Mouse (Mus musculus) E14TG2a.4 (cell line): Measurements from ENCODE around the gene Klhl42.
A peak's percentile ranks its signal among the peaks of the same experiment; 100 is the strongest.

Experiments used
- H3K27me3 ChIP-seq: 2 replicates; pipeline ENCODE4 v1.6.1; 2014; ENCODE audit warnings: low read length, control low read depth; ENCODE audit not compliant: insufficient read depth
- H3K36me3 ChIP-seq: 2 replicates; pipeline ENCODE4 v1.6.1; 2014; ENCODE audit warnings: low read length, control low read depth; ENCODE audit not compliant: insufficient read depth
- H3K4me1 ChIP-seq: replicated peaks from 2 replicates; pipeline ENCODE4 v1.6.1; 2014; ENCODE audit warnings: low read depth, low read length, control low read depth
- H3K4me3 ChIP-seq: replicated peaks from 2 replicates; pipeline ENCODE4 v1.5.1; 2014; ENCODE audit warnings: mild to moderate bottlenecking, low read length
- H3K9me3 ChIP-seq: 2 replicates; pipeline ENCODE4 v1.6.1; 2014; ENCODE audit warnings: low read length, control low read depth
- CTCF ChIP-seq: conservative IDR thresholded peaks from 2 replicates; pipeline ENCODE4 v1.5.1; 2014; ENCODE audit warnings: low read length
- NANOG ChIP-seq: IDR thresholded peaks from 2 replicates; pipeline ENCODE4 v1.6.1; 2014; ENCODE audit warnings: borderline replicate concordance, low read length, mixed read lengths
- POU5F1 ChIP-seq: IDR thresholded peaks from 2 replicates; pipeline ENCODE4 v1.6.1; 2014; ENCODE audit warnings: low read length, borderline replicate concordance

Gene Klhl42

DNA sequence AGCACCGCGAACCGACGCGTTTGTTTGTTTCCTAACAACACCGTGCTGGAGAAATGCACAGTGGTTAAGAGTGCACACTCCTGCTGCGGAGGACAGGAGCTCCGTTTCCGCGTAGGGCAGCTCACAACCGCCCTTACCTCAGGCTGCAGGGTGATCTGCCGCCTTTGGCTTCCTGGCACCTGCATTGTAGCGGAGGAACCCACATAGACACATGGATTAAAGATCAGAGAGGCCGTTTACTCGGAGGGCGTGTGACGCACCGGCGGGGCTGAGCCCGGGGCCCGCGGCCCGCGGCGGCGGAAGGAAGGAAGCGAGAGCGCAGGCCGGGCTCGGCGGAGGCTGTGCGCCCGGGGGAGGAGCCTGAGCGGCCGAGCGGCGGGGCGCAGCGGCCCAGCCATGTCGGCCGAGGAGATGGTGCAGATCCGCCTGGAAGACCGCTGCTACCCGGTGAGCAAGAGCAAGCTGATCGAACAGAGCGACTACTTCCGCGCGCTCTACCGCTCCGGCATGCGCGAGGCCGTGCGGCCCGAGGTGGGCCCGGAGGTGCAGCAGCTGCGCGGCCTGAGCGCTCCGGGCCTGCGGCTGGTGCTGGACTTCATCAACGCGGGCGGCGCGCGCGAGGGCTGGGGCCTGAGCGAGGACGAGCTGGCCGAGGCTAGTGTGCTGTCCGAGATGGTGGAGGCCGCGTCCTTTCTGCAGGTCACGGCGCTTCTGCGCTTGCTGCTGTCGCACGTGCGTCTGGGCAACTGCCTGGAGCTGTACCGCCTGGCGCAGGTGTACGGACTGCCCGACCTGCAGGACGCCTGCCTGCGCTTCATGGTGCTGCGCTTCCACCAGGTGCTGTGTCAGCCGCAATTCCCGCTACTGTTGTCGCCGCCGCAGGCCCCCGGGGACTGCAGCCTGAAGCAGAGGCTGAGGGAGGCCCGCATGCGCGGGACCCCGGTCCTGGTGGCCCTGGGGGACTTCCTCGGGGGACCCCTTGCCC is at the start of gene Klhl42:
TSS of gene Klhl42 (plus strand) at position 244 of the 985 bp plus-strand sequence.
- Histone ChIP-seq H3K4me3 (peak within 1 kb of the TSS; percentile 89), H3K27me3 (peaks cover 3% of the 10 kb centered on the region; the same call in 1 of the 2 replicates), H3K36me3 (peaks cover 25% of the 10 kb centered on the region), H3K9me3 (no peaks in the 10 kb centered on the region), H3K4me1 (peaks cover 55% of the 10 kb centered on the region)
- TF ChIP-seq CTCF (no peak), NANOG (no peak), POU5F1 (no peak)

DNA sequence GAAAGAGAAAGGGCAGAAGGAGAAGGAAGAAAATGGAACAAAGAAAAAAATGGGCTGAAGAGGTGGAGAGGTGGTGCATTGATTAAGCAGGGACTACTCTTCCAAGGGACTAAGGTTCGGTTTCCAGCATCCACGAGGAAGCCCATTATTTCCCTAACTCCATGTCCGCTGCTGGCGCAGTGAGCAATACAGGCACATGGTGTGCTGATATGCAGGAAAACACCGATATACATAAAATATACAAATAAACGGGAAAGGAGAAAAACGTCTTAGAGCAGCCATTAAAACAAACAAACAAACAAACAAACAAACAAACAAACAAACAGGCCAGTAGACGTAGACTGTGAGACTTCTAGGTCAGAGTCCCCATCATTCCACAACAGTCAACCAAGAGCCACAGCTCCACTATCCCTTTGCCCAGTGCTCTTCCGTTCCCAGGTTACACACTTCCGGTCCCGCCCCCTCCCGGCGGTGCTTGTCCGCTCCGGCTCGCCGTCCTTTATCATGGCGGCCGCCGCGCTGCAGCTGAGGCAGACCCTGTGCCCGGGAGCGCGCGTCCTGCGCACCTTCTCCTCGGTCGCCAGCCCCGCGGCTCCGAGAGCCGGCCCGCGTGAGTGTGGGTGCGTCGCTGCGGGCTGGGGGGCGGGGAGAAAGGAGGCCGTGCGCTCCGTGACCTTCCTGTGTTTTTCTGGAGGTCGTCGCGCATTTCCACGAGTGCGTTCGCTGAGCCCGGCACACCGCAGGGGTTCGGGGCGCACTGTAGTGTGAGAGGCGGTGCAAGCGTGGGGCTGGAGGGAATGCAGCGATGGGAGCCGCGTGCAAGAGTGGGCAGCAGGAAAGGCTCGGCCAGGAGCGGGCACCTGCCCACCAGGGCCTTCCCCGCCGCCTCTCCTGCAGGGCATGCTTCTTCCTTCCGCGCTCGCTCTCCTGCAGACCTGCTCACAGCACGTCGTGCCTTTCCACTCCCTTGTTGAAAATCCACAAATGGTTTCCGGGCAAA is 48.6 kb upstream of the Klhl42 start, which contains the start of gene Mrps35:
TSS of gene Mrps35 (plus strand) at position 474 of the 1,000 bp plus-strand sequence.
- Histone ChIP-seq H3K4me3 (peak within 1 kb of the TSS; percentile 95), H3K4me1 (peaks cover 14% of the 10 kb centered on the region), H3K9me3 (no peaks in the 10 kb centered on the region), H3K36me3 (peaks cover 19% of the 10 kb centered on the region), H3K27me3 (no peaks in the 10 kb centered on the region)
- no peak for TF ChIP-seq POU5F1

DNA sequence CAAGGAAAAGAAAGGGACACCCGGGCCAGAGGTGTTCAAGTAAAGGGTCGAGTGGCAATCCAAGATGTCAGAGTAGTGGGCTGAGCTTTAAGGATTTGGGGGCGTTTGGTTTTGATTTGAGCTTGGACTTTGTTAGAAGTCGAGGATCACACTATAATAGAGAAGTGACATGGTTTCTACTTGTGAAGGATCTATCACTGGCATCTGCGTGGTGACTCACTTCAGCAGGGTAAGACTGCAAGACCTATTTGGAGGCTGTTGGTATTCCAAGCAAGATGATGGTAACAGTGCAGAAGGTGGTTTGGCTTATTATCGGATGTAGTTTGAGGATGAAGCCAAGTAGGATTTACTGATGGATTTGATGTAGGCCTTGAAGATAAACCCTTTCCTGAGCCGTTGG is 47.5 kb upstream of the Klhl42 start:
- no peaks in the 10 kb centered on the region for H3K27me3 ChIP-seq
- peak overlapping the region; percentile 95 for H3K4me3 ChIP-seq
- H3K9me3 ChIP-seq: no peaks in the 10 kb centered on the region
- no peak for TF ChIP-seq POU5F1
- H3K36me3 ChIP-seq: peaks cover 29% of the 10 kb centered on the region
- peaks cover 14% of the 10 kb centered on the region for H3K4me1 ChIP-seq

DNA sequence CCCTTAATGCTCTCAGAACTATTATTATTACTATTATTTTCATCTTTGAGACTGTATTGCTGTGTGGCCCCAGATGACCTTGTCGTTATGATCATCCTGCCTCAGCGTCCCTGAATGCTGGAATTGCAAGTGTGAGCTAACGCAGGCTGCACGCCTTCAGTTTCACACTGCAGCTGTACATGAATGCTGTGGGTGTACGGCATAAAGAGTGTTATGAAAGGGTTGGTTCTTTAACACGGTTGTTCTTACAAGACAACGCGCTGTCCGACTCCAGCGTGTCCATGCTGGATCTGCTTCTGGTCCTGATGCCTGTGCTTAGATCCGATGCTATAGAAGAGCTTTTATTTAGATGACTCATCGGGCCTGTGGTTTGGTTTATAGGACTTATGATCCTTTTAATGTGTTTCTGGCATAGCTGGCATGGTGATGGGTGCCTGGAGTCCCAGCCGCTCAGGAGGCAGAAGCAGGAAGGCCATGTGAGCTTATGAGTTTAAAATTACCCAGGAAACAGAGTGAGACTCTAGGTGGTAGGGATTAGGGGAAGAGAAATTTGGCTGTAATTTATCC is 41.9 kb upstream of the Klhl42 start:
- H3K4me3 ChIP-seq: no peak overlapping the region
- no peaks in the 10 kb centered on the region for H3K27me3 ChIP-seq
- H3K4me1 ChIP-seq: no peaks in the 10 kb centered on the region
- peaks cover 80% of the 10 kb centered on the region for H3K36me3 ChIP-seq
- no peaks in the 10 kb centered on the region for H3K9me3 ChIP-seq
- TF ChIP-seq NANOG (no peak), POU5F1 (no peak), CTCF (no peak)

DNA sequence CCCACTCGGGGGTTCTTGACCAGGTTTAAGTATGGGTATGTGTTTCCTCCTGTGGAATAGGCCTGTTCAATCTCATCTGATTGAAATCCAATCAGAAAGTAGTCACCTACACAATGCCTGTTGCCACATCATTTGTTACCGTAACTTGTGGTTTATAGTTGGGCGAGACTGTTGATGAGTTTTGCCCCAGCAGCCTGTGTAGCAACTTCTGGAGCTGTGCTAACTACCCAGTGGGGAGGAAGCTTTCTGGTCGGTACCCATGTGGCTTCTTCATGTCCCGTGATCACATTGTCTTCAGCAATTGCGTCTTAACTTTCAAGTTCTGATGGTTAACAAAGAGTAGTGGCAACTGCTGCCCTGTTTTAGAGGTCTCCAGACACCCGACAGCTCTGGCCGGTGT is 39.5 kb upstream of the Klhl42 start:
- no peak for TF ChIP-seq NANOG
- no peak for TF ChIP-seq POU5F1
- H3K4me1 ChIP-seq: no peaks in the 10 kb centered on the region
- peaks cover 92% of the 10 kb centered on the region for H3K36me3 ChIP-seq
- H3K27me3 ChIP-seq: no peaks in the 10 kb centered on the region
- H3K9me3 ChIP-seq: no peaks in the 10 kb centered on the region
- H3K4me3 ChIP-seq: no peak overlapping the region

DNA sequence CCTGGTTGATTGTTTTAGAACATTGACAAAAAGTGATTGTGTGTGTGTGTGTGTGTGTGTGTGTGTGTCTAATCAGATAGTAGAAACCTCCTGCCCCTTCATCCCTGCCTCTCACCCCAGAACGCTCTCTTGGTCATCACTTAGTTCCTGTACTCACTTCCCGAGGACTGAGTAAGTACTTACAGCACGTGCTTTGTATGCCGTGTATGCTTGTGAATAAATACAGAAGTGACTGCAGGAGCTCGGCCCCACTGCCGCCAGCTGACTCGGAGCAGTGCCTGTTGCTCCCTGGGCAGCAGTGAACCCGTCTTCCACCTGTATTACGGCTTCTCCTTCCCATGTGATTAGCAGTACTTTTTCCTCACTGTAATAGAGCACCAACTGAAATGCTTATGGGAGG is 38.7 kb upstream of the Klhl42 start:
- no peak for TF ChIP-seq POU5F1
- TF ChIP-seq NANOG: no peak
- TF ChIP-seq CTCF: no peak
- Histone ChIP-seq H3K27me3 (no peaks in the 10 kb centered on the region), H3K9me3 (no peaks in the 10 kb centered on the region), H3K4me1 (no peaks in the 10 kb centered on the region), H3K36me3 (peaks cover 93% of the 10 kb centered on the region), H3K4me3 (no peak overlapping the region)

DNA sequence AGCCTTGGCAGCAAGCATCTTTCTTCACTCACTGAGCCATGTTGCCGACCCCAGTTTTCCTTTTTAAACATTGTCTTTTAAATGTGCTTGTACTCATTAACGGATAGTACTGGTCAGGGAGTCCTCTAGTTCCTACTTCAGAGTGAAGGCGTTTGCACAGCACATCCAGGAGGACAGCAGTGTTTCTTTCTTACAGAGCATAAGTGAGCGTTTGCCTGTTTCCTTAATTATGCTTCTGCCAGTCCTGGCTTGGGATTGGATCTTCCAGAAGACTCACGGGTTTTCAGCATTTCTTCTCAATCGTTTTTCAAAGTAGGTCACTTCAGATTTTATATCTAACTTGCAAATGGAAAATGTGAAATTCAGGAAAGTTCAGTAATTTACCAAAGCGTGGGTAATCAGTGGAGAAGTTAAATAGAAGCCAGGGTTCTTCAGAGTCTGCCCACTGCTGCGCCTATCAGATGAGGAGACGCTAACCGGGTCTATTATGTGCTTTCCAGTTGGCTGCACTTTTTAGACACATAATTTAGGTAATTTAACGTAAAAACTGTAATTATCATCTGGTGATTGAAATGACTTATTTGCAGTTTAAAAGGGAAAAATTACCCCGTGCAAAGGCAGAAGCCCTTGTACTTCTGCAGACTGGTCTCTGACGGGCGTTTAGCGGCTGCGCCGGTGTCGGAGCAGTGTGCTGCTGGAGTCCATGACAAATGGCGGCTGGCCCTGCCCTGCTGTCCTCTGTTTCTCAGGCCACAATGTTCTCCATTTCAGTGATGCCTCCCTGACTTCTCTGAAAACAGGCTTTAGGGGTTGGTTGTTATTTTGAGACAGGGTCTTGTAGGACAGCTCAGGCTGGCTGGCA is 37.2 kb upstream of the Klhl42 start:
- Histone ChIP-seq H3K36me3 (peaks cover 88% of the 10 kb centered on the region), H3K9me3 (no peaks in the 10 kb centered on the region), H3K4me3 (no peak overlapping the region), H3K4me1 (0 out of 2 replicates have a peak, but pooled peaks cover under 1% of the 10 kb centered on the region), H3K27me3 (no peaks in the 10 kb centered on the region)
- TF ChIP-seq CTCF: no peak
- TF ChIP-seq NANOG: no peak
- no peak for TF ChIP-seq POU5F1
